Mouse (Mus musculus) ES-E14 (cell line): ENCODE results near the gene Clic1.

Experiments
- CHD2 ChIP-seq: IDR thresholded peaks from 2 replicates; pipeline ENCODE4 v1.6.1; 2014; ENCODE audit warnings: mild to moderate bottlenecking, low read depth, low read length, inconsistent platforms
- HCFC1 ChIP-seq: IDR thresholded peaks from 2 replicates; pipeline ENCODE4 v1.6.1; 2012; ENCODE audit warnings: low read length, inconsistent platforms, borderline replicate concordance; ENCODE audit not compliant: insufficient read depth
- ZC3H11A ChIP-seq: IDR thresholded peaks from 2 replicates; pipeline ENCODE4 v1.6.1; 2012; ENCODE audit warnings: low read depth, mild to moderate bottlenecking, inconsistent platforms, low read length, borderline replicate concordance

- TF ChIP-seq ZC3H11A: no peak
- no peak for TF ChIP-seq HCFC1
- TF ChIP-seq CHD2: no peak
Measured at GRCm38 (mm10) chr17:35077786-35078233, 28.0 kb downstream of the Clic1 start, which contains the start of gene Ly6g6d.
